Mouse (Mus musculus): Measurements from ENCODE around the gene Ica1. TPM values are rescaled to one million over a fixed set of nuclear protein-coding genes. Genes with fewer than 3 reads are reported as not detected.
A peak's percentile ranks its signal among the peaks of the same experiment; 100 is the strongest.

Ica1 gene
- polyA plus RNA-seq, 1 experiment from 2014 or later: 16.0 TPM

DNA sequence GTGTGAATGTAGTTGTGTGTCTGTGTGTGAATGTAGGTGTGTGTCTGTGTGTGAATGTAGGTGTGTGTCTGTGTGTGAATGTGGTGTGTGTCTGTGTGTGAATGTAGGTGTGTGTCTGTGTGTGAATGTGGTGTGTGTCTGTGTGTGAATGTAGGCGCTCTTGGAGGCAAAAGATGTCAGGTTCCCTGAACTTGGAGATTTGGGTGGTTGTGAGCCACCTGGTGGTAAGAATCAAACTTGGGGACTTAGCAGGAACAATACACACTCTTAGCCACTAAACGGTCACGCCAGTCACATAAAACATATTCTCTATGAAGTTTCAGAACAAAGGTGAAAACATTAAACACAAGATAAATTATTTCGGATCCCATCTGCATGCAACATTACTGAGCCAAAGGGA, 39.9 kb downstream of the Ica1 start:
- Histone ChIP-seq H3K4me1 (peaks cover 22% of the 10 kb centered on the region), H3K27me3 (replicated peaks; ENCODE audit: low read depth, poor library complexity, severe bottlenecking) (no peaks in the 10 kb centered on the region), H3K27ac (replicated peaks) (no peak overlapping the region), H3K9me3 (no peaks in the 10 kb centered on the region), H3K36me3 (replicated peaks) (no peaks in the 10 kb centered on the region), H3K4me3 (no peak overlapping the region)
- 74% methylated on average over 4 of the region's 4 CpGs for WGBS
- DNase-seq (ENCODE audit: low spot score): no peak

DNA sequence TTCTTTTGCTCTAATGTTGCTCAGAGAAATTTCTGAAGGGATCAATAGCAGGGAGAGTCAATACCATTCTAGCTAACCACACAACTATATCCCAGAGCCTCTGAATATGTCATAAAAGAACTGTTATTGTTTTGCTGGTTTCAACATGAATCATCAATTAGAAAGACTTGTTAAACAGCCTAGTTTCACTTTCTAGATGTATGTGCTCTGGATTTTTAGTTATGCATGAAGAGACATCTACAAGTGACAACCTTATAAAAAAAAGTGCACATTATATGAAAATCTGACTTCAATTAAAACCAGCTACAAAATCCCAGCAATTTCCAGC, 41.8 kb downstream of the Ica1 start:
- Histone ChIP-seq H3K4me1 (peaks cover 18% of the 10 kb centered on the region), H3K27me3 (replicated peaks; ENCODE audit: low read depth, poor library complexity, severe bottlenecking) (no peaks in the 10 kb centered on the region), H3K9me3 (no peaks in the 10 kb centered on the region), H3K4me3 (no peak overlapping the region), H3K36me3 (replicated peaks) (no peaks in the 10 kb centered on the region), H3K27ac (replicated peaks) (no peak overlapping the region)
- no peak for DNase-seq (ENCODE audit: low spot score)

DNA sequence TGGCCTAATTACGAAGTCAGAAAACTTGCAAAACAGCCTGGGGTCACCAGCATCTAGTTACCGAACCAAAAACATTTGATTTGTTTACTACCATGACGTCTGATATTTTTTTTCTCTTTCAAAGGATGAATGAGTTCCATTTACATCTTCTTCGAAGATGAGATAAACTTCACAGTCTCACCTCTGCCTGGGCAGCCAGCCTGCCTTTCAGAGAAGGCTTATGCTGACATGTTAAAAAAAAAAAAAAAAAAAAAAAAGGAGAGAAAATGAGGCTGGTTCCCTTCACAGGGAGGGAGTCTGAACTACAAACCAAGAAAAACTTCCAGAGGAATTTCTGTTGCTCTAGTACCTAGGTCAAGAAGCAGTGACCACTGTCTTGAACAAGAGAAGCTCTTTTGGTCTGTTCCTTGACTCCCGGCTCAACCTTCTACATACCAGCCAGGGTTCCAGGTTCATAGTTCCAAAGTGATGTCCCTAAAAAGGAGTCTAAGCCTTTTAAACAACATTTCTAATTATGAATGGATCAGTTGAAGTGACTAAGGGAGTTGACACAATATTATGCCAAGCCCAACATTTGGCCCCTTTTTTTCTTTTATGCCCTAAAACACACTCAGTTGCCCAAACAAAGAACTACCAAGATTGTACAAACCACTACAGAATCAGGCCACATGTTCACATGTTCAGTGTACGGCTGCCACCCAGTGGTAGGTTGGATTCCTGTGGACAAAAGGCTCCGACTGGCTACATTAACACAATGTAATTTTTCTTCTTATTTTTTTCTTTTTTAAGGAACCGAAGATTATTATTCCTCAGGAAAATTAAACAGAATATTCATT, 42.4 kb downstream of the Ica1 start:
- no peaks in the 10 kb centered on the region for H3K27me3 ChIP-seq (replicated peaks; ENCODE audit: low read depth, poor library complexity, severe bottlenecking)
- H3K4me3 ChIP-seq: no peak overlapping the region
- DNase-seq (ENCODE audit: low spot score): peak; percentile 72
- H3K27ac ChIP-seq (replicated peaks): peak overlapping the region; percentile 79
- H3K9me3 ChIP-seq: no peaks in the 10 kb centered on the region
- peaks cover 21% of the 10 kb centered on the region for H3K4me1 ChIP-seq
- 63% methylated on average over 8 of the region's 8 CpGs for WGBS
- H3K36me3 ChIP-seq (replicated peaks): no peaks in the 10 kb centered on the region

GRCm38 (mm10) chr6:8735044-8735443, 43.2 kb downstream of the Ica1 start:
- Histone ChIP-seq H3K36me3 (replicated peaks) (no peaks in the 10 kb centered on the region), H3K27me3 (replicated peaks; ENCODE audit: low read depth, poor library complexity, severe bottlenecking) (no peaks in the 10 kb centered on the region), H3K27ac (replicated peaks) (no peak overlapping the region), H3K9me3 (no peaks in the 10 kb centered on the region), H3K4me3 (no peak overlapping the region), H3K4me1 (peaks cover 23% of the 10 kb centered on the region)
- no peak for DNase-seq (ENCODE audit: low spot score)
- 91% methylated on average over 3 of the region's 3 CpGs for WGBS

GRCm38 (mm10) chr6:8732492-8732891, 45.8 kb downstream of the Ica1 start:
- WGBS: 66% methylated on average over 5 of the region's 5 CpGs
- DNase-seq (ENCODE audit: low spot score): no peak
- no peaks in the 10 kb centered on the region for H3K27me3 ChIP-seq (replicated peaks; ENCODE audit: low read depth, poor library complexity, severe bottlenecking)
- H3K4me1 ChIP-seq: peaks cover 23% of the 10 kb centered on the region
- no peaks in the 10 kb centered on the region for H3K36me3 ChIP-seq (replicated peaks)
- H3K9me3 ChIP-seq: no peaks in the 10 kb centered on the region
- H3K27ac ChIP-seq (replicated peaks): peak overlapping the region; percentile 19; the same call in 1 of the 2 replicates
- no peak overlapping the region for H3K4me3 ChIP-seq

DNA sequence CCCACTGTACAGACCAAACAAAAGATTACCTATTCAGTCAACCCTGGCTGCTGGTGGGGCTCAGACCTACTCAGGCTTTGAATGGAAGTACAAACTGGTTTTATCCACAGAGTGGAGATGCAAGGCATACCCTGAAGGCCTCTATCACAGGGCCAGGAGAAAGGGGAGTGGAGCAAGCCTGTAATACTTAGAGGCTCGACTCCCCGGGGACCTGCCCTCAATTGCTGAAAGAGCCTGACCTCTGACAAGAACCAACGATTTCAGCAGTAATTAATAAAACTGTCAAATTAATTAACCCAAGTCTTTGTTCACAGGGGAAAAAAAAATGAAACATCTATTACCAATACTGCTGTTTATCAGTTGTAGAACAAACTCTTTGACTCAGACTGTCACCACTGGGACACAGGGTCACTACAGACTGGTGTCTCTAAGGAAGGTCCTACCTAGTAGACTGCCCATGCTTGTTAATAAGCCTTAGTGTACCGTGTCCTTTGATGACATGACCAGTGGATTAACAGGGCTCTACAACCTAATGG, 46.6 kb downstream of the Ica1 start:
- Histone ChIP-seq H3K27me3 (replicated peaks; ENCODE audit: low read depth, poor library complexity, severe bottlenecking) (no peaks in the 10 kb centered on the region), H3K4me3 (no peak overlapping the region), H3K36me3 (replicated peaks) (no peaks in the 10 kb centered on the region), H3K4me1 (peaks cover 23% of the 10 kb centered on the region), H3K9me3 (no peaks in the 10 kb centered on the region), H3K27ac (replicated peaks) (peak overlapping the region; percentile 63; the same call in 1 of the 2 replicates)
- DNase-seq (ENCODE audit: low spot score): peak; percentile 50
- 29% methylated on average over 4 of the region's 4 CpGs for WGBS

DNA sequence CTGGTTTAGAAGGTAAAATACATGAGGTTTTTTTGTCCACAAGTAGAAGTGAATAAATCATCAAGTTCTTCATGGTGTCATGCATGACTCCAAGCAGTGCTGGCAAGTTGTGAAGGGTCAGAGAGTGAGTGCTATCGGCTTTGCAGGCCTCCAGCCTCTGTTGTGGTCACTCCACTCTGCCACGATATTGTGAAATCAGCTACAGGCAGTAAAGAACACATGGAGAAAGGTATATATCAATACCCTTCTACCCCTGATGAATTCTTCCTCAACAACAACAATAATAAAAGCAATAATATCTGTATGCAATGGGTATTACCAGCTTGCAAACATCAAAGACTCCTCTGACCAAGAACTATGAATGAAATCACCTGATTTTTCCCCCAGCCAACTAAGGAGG, 47.9 kb downstream of the Ica1 start:
- 89% methylated on average over 2 of the region's 2 CpGs for WGBS

GRCm38 (mm10) chr6:8727806-8728205, 50.5 kb downstream of the Ica1 start:
- H3K27ac ChIP-seq (replicated peaks): no peak overlapping the region
- WGBS: 95% methylated on average over 8 of the region's 8 CpGs
- peaks cover 21% of the 10 kb centered on the region for H3K4me1 ChIP-seq
- no peaks in the 10 kb centered on the region for H3K36me3 ChIP-seq (replicated peaks)
- H3K9me3 ChIP-seq: no peaks in the 10 kb centered on the region
- DNase-seq (ENCODE audit: low spot score): no peak
- no peak overlapping the region for H3K4me3 ChIP-seq
- no peaks in the 10 kb centered on the region for H3K27me3 ChIP-seq (replicated peaks; ENCODE audit: low read depth, poor library complexity, severe bottlenecking)

More for the DNA sequence above, 47.9 kb downstream of the Ica1 start:
- Histone ChIP-seq H3K9me3 (no peaks in the 10 kb centered on the region), H3K4me1 (peaks cover 23% of the 10 kb centered on the region), H3K27me3 (replicated peaks; ENCODE audit: low read depth, poor library complexity, severe bottlenecking) (no peaks in the 10 kb centered on the region), H3K36me3 (replicated peaks) (no peaks in the 10 kb centered on the region), H3K4me3 (no peak overlapping the region), H3K27ac (replicated peaks) (no peak overlapping the region)
- DNase-seq (ENCODE audit: low spot score): no peak

- H3K27me3 ChIP-seq (replicated peaks; ENCODE audit: low read depth, poor library complexity, severe bottlenecking): no peaks in the 10 kb centered on the region
- WGBS: 81% methylated on average over 1 of the region's 1 CpGs
- no peaks in the 10 kb centered on the region for H3K36me3 ChIP-seq (replicated peaks)
- no peak for DNase-seq (ENCODE audit: low spot score)
- no peak overlapping the region for H3K27ac ChIP-seq (replicated peaks)
- H3K4me1 ChIP-seq: no peaks in the 10 kb centered on the region
- no peak overlapping the region for H3K4me3 ChIP-seq
- no peaks in the 10 kb centered on the region for H3K9me3 ChIP-seq
Observed at GRCm38 (mm10) chr6:8725610-8726009, 52.7 kb downstream of the Ica1 start.

DNA sequence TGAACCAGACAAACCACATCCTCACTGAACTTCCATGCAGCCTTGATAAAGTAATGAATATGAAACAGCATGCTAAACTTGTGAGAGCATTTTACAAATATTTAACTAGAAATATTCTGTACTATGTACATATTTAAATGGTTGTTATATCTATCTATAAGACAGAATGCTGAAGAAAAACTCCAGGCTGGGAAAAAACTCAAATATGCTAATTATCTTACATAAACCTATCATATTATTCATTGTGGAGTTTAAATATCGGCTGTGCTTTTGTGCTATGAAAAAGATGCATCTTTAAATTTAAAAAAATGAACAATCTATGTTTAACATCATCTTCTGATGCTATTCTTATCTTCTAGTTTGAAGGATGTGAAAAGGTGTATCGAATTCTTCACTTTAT, 58.6 kb downstream of the Ica1 start:
- Histone ChIP-seq H3K4me1 (no peaks in the 10 kb centered on the region), H3K4me3 (no peak overlapping the region), H3K9me3 (no peaks in the 10 kb centered on the region), H3K36me3 (replicated peaks) (no peaks in the 10 kb centered on the region), H3K27me3 (replicated peaks; ENCODE audit: low read depth, poor library complexity, severe bottlenecking) (no peaks in the 10 kb centered on the region), H3K27ac (replicated peaks) (no peak overlapping the region)
- no peak for DNase-seq (ENCODE audit: low spot score)
- 91% methylated on average over 2 of the region's 2 CpGs for WGBS

GRCm38 (mm10) chr6:8717967-8718366, 60.3 kb downstream of the Ica1 start:
- no peak overlapping the region for H3K27ac ChIP-seq (replicated peaks)
- no peak overlapping the region for H3K4me3 ChIP-seq
- H3K4me1 ChIP-seq: no peaks in the 10 kb centered on the region
- H3K9me3 ChIP-seq: no peaks in the 10 kb centered on the region
- no peaks in the 10 kb centered on the region for H3K36me3 ChIP-seq (replicated peaks)
- DNase-seq (ENCODE audit: low spot score): no peak
- WGBS: 93% methylated on average over 7 of the region's 7 CpGs
- no peaks in the 10 kb centered on the region for H3K27me3 ChIP-seq (replicated peaks; ENCODE audit: low read depth, poor library complexity, severe bottlenecking)

DNA sequence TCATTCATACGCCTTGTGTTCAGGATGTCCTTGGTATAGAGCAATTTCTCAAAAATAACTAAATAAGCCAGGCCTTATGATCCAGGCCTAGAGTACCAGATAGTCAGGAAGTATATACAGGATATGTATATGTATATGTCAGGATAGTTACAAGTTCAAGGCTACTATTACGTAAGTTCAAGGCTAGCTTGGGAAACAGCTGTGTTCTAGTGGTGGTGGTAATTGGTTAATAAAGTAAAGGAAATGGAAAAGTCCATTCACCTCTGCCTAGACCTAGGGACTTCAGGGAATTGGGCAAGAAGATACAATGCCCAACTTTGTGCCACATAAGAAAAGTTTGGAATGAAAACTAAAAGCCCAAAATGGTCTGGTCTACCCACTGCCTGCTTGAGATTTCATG, 61.7 kb downstream of the Ica1 start:
- Histone ChIP-seq H3K4me1 (no peaks in the 10 kb centered on the region), H3K4me3 (no peak overlapping the region)
- 93% methylated on average over 2 of the region's 2 CpGs for WGBS

GRCm38 (mm10) chr6:8711246-8711645, 67.0 kb downstream of the Ica1 start:
- Histone ChIP-seq H3K27ac (replicated peaks) (no peak overlapping the region), H3K27me3 (replicated peaks; ENCODE audit: low read depth, poor library complexity, severe bottlenecking) (no peaks in the 10 kb centered on the region), H3K36me3 (replicated peaks) (no peaks in the 10 kb centered on the region), H3K4me1 (no peaks in the 10 kb centered on the region), H3K9me3 (no peaks in the 10 kb centered on the region), H3K4me3 (no peak overlapping the region)
- DNase-seq (ENCODE audit: low spot score): no peak
- WGBS: 86% methylated on average over 5 of the region's 5 CpGs

More for the DNA sequence above, 61.7 kb downstream of the Ica1 start:
- Histone ChIP-seq H3K9me3 (no peaks in the 10 kb centered on the region), H3K27ac (replicated peaks) (no peak overlapping the region), H3K27me3 (replicated peaks; ENCODE audit: low read depth, poor library complexity, severe bottlenecking) (no peaks in the 10 kb centered on the region), H3K36me3 (replicated peaks) (no peaks in the 10 kb centered on the region)
- no peak for DNase-seq (ENCODE audit: low spot score)
